Mouse (Mus musculus) regulatory T cell (primary cell): ENCODE data around the gene Wdr83os.

Experiments used
- in situ Hi-C: fragments of 300-600 bp; cut with MboI, MseI; formaldehyde crosslinking; loops from one replicate; pipeline ENCODE4 v1.15.1; 2025; ENCODE audit warnings: high pct_unique_total_duplicates

Wdr83os gene

DNA sequence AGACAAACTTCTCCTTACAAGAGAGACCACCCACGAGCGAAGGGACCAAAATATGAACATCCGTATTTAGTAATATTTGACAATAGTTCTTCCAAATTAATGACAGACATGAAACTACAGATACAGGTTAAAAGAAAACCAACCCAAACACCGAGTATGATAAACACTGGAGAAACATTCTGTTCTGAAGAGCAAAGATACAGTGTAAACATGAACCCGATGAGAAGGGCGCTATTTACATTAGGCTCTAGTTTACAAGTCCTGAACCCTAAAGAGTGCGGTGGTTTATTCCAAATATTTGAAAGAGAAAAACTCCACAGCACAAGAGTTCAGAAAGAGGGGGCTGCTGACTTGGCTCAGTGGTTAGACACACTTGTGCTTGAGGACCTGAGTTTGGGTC is 36.4 kb downstream of the Wdr83os start:
- in situ Hi-C loops = no loop called here

DNA sequence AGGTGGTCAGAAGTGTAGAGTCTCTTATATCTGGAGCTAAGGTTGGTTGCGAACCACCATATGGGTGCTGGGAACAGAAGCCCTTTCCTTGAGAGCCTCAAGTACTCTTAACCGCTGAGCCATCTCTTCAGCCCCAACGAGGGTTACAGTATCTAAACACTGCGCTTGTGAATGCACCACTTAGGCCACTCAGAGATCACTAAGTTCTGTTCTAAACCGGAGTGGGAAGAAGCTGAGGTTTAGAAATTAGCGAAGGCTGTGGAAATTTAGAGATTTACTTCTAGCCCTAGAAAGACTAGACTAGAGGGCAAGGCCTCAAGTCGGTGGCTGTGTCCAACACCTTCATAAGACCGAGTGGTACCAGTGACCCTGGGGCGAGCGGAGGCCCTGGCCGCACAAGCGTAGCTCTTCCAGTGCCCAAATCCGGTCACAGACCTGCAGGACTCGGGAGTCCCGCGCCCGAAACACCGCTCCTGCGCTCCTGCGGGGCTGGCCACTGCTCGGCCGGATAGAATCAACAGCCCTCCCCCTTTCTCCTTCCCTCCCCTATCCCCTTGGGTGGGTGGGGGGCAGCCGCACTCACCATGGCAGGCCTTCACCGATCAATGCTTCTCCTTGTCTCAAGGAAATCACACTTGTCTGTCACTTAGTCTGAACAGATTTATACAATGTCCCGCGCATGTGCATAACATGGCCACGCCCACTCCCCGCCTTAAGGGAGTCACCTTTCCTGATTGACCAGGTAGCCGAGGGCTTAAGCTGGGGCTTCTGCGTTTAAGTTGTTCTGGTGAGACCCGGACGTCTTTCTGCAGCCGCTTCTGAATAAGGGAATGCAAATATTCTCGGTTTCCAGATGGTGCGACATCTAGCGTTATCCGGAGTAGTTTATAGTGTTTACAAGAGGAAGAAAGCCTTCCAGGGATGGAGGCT is 38.8 kb downstream of the Wdr83os start:
- in situ Hi-C loops = no loop called here

DNA sequence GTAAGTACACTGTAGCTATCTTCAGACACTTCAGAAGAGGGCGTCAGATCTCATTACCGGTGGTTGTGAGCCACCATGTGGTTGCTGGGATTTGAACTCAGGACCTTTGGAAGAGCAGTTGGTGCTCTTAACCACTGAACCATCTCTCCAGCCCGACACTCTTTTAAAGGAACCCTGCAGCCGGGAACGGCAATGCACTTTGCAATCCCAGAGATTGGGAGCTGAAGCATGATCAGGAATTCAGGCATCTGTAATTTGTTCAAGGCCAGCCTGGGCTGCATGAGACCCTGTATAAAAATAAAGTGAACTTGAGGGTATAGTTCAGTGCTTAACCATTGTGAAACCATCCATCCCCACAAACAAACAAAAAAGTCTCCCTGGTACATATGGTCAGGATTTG is 39.7 kb downstream of the Wdr83os start:
- in situ Hi-C loops = loop anchor here (10.0 kb wide), 1 partner anchor 365 kb away; no protein-coding TSS in a partner anchor

DNA sequence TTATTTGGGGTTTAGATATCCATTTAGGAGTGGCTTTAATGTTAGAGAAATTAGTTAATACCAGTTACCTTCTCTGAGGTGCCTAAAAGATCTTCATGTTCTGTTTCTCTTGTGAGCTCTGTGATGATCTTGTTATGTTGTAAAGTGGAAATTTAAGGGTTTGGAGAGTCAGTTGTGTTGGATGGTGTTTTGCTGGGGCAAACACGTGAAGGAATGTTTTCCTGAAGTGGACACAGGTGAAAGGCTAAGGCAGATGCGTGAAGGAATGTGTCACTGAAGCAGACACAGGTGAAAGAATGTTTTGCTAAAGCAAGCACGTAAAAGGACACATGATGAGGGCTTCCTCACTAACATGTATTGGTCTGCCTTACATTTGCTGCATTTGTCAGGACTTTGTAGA is 42.5 kb downstream of the Wdr83os start, which contains the start of gene Zfp791:
Gene Zfp791, minus strand, starts transcription at position 101 of the 400 bp plus-strand sequence.
- in situ Hi-C loops = loop anchor here (10.0 kb wide), 1 partner anchor 362 kb away; no protein-coding TSS in a partner anchor

DNA sequence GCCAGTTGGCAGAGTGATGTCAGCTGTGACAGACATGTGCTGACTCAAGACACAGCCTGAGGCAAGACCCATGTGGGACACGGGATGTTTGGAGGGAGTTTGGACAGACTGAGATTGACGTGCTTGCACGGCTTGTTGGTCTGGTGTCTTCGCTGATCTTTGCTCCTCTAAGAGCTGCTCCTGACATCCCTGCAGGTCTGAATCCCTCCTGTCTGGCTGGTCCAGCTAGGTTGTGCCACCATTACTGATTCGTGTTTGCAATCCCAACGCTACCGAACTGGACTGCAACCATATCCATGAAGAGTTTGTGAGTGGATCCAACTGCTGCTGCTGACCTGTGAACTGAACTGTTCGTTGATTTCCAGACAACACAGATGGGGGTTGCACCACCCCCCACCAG is 43.2 kb downstream of the Wdr83os start:
- in situ Hi-C loops = loop anchor here (10.0 kb wide), 1 partner anchor 361 kb away; no protein-coding TSS in a partner anchor
